Mouse (Mus musculus) MEL (cell line): Measurements from ENCODE around the gene Lcmt1. TPM values are rescaled to one million over a fixed set of nuclear protein-coding genes. Genes with fewer than 3 reads are reported as not detected.

Source experiments
- DNase-seq: peaks from one replicate; pipeline ENCODE4 v3.0.0; 2011; ENCODE audit warnings: low read depth, low spot score
- H3K27ac ChIP-seq: 2 replicates; pipeline ENCODE4 v1.5.1; 2012; ENCODE audit warnings: low read depth, mild to moderate bottlenecking, control low read depth, low read length, moderate library complexity; ENCODE audit not compliant: control insufficient read depth
- H3K27me3 ChIP-seq, 2 experiments: fragments of 150-350 bp in 1 of 2; sonication (generic) in 1 of 2; 2 replicates each; pipeline ENCODE4 v1.6.1; 2012; ENCODE audit warnings: low read length in 2 of 2, mild to moderate bottlenecking in 2 of 2, improper control_type of control experiment in 1 of 2, moderate library complexity in 1 of 2; ENCODE audit not compliant: insufficient read depth in 2 of 2, control insufficient read depth in 1 of 2
- H3K36me3 ChIP-seq, 2 experiments: 2 replicates each; pipeline ENCODE4 v1.6.1; 2012 to 2014; ENCODE audit warnings: low read length in 2 of 2, improper control_type of control experiment in 1 of 2, inconsistent platforms in 1 of 2, mild to moderate bottlenecking in 1 of 2; ENCODE audit not compliant: insufficient read depth in 2 of 2, control insufficient read depth in 1 of 2
- H3K4me1 ChIP-seq, 2 experiments: fragments of 150-350 bp in 1 of 2; sonication (generic) in 1 of 2; 2 replicates each; pipeline ENCODE4 v1.6.1; 2012; ENCODE audit warnings: low read length in 2 of 2, improper control_type of control experiment in 1 of 2, mild to moderate bottlenecking in 1 of 2; ENCODE audit not compliant: insufficient read depth in 2 of 2, control insufficient read depth in 1 of 2
- H3K4me3 ChIP-seq, 2 experiments: fragments of 150-350 bp in 1 of 2; sonication (generic) in 1 of 2; 2 replicates each; pipeline ENCODE4 v1.5.1; 2012; ENCODE audit warnings: low read depth in 2 of 2, low read length in 2 of 2, mild to moderate bottlenecking in 2 of 2, moderate library complexity in 2 of 2, control low read depth in 1 of 2, improper control_type of control experiment in 1 of 2; ENCODE audit not compliant: control insufficient read depth in 1 of 2, insufficient read depth in 1 of 2
- H3K79me2 ChIP-seq: 2 replicates; pipeline ENCODE4 v1.6.1; 2012; ENCODE audit warnings: mild to moderate bottlenecking, low read length, moderate library complexity; ENCODE audit not compliant: control insufficient read depth, poor library complexity, insufficient read depth
- H3K9ac ChIP-seq: 2 replicates; pipeline ENCODE4 v1.6.1; 2012; ENCODE audit warnings: low read depth, mild to moderate bottlenecking, control low read depth, low read length, moderate library complexity; ENCODE audit not compliant: control insufficient read depth, poor library complexity, severe bottlenecking
- H3K9me3 ChIP-seq: fragments of 150-350 bp; sonication (generic); replicated peaks from 2 replicates; pipeline ENCODE4 v1.6.1; 2012; ENCODE audit warnings: mild to moderate bottlenecking, low read length, improper control_type of control experiment, moderate library complexity; ENCODE audit not compliant: insufficient read depth
- CHD1 ChIP-seq: IDR thresholded peaks from 2 replicates; pipeline ENCODE4 v1.6.1; 2012; ENCODE audit warnings: low read depth, mild to moderate bottlenecking, inconsistent platforms, low read length, improper control_type of control experiment
- ELF1 ChIP-seq: IDR thresholded peaks from 2 replicates; pipeline ENCODE4 v1.6.1; 2014; ENCODE audit warnings: low read depth, mild to moderate bottlenecking, inconsistent platforms, low read length, improper control_type of control experiment, moderate library complexity
- ETS1 ChIP-seq: IDR thresholded peaks from 2 replicates; pipeline ENCODE4 v1.6.1; 2012; ENCODE audit warnings: low read depth, mild to moderate bottlenecking, inconsistent platforms, low read length, improper control_type of control experiment, moderate library complexity
- HCFC1 ChIP-seq: IDR thresholded peaks from 2 replicates; pipeline ENCODE4 v1.6.1; 2012; ENCODE audit warnings: low read depth, mild to moderate bottlenecking, inconsistent platforms, low read length, improper control_type of control experiment, moderate library complexity
- JUND ChIP-seq: IDR thresholded peaks from 2 replicates; pipeline ENCODE4 v1.6.1; 2011; ENCODE audit warnings: low read depth, mild to moderate bottlenecking, improper control_type of control experiment, low read length
- KAT2A ChIP-seq: conservative IDR thresholded peaks from 2 replicates; pipeline ENCODE4 v1.6.1; 2012; ENCODE audit warnings: low read depth, low read length, improper control_type of control experiment, inconsistent platforms
- MAFK ChIP-seq: IDR thresholded peaks from 2 replicates; pipeline ENCODE4 v1.6.1; 2011; ENCODE audit warnings: low read depth, mild to moderate bottlenecking, low read length, improper control_type of control experiment, borderline replicate concordance
- MEF2A ChIP-seq: IDR thresholded peaks from 2 replicates; pipeline ENCODE4 v1.6.1; 2014; ENCODE audit warnings: low read depth, mild to moderate bottlenecking, inconsistent platforms, low read length, improper control_type of control experiment; ENCODE audit not compliant: poor library complexity, insufficient replicate concordance, severe bottlenecking; ENCODE audit errors: extremely low read depth
- MYB ChIP-seq: IDR thresholded peaks from 2 replicates; pipeline ENCODE4 v1.6.1; 2011; ENCODE audit warnings: mild to moderate bottlenecking, low read depth, low read length, improper control_type of control experiment
- MYC ChIP-seq: IDR thresholded peaks from 2 replicates; pipeline ENCODE4 v1.6.1; 2011; ENCODE audit warnings: low read depth, mild to moderate bottlenecking, low read length, improper control_type of control experiment, moderate library complexity
- NRF1 ChIP-seq: IDR thresholded peaks from 2 replicates; pipeline ENCODE4 v1.6.1; 2014; ENCODE audit warnings: low read depth, mild to moderate bottlenecking, inconsistent platforms, low read length, improper control_type of control experiment, moderate library complexity; ENCODE audit not compliant: poor library complexity, insufficient read depth, severe bottlenecking
- POLR2A ChIP-seq, 2 experiments: IDR thresholded peaks; 2 replicates each; pipeline ENCODE4 v1.6.1; 2011 to 2012; ENCODE audit warnings: low read length in 2 of 2, mild to moderate bottlenecking in 2 of 2, control low read depth in 1 of 2, improper control_type of control experiment in 1 of 2, low read depth in 1 of 2, moderate library complexity in 1 of 2; ENCODE audit not compliant: control insufficient read depth in 1 of 2, insufficient read depth in 1 of 2, poor library complexity in 1 of 2
- POLR2AphosphoS5 ChIP-seq: IDR thresholded peaks from 2 replicates; pipeline ENCODE4 v1.6.1; 2012; ENCODE audit warnings: low read depth, borderline replicate concordance, mild to moderate bottlenecking, inconsistent platforms, low read length, moderate library complexity, mixed read lengths
- RAD21 ChIP-seq: IDR thresholded peaks from 2 replicates; pipeline ENCODE4 v1.6.1; 2011; ENCODE audit warnings: mild to moderate bottlenecking, low read depth, low read length, improper control_type of control experiment
- SMC3 ChIP-seq: IDR thresholded peaks from 2 replicates; pipeline ENCODE4 v1.6.1; 2011; ENCODE audit warnings: low read depth, low read length, improper control_type of control experiment
- UBTF ChIP-seq: IDR thresholded peaks from 2 replicates; pipeline ENCODE4 v1.6.1; 2012; ENCODE audit warnings: low read depth, mild to moderate bottlenecking, inconsistent platforms, low read length, improper control_type of control experiment, moderate library complexity, borderline replicate concordance; ENCODE audit not compliant: insufficient read depth
- USF2 ChIP-seq, 2 experiments: IDR thresholded peaks; 2 replicates each; pipeline ENCODE4 v1.6.1; 2011 to 2012; ENCODE audit warnings: improper control_type of control experiment in 2 of 2, low read length in 2 of 2, borderline replicate concordance in 1 of 2, inconsistent platforms in 1 of 2, low read depth in 1 of 2, mild to moderate bottlenecking in 1 of 2; ENCODE audit not compliant: insufficient read depth in 1 of 2
- ZC3H11A ChIP-seq: IDR thresholded peaks from 2 replicates; pipeline ENCODE4 v1.6.1; 2012; ENCODE audit warnings: low read depth, mild to moderate bottlenecking, inconsistent platforms, low read length, improper control_type of control experiment
- ZKSCAN1 ChIP-seq: IDR thresholded peaks from 2 replicates; pipeline ENCODE4 v1.6.1; 2012; ENCODE audit warnings: low read depth, mild to moderate bottlenecking, inconsistent platforms, low read length, improper control_type of control experiment, moderate library complexity
- ZNF384 ChIP-seq: IDR thresholded peaks from 2 replicates; pipeline ENCODE4 v1.6.1; 2012; ENCODE audit warnings: low read depth, mild to moderate bottlenecking, inconsistent platforms, low read length, improper control_type of control experiment
- polyA plus RNA-seq, 2 experiments: library from polyadenylated mRNA; stranded (reverse) in 1 of 2; unstranded in 1 of 2; fragments of >175 nt in 1 of 2; fragments of >200 nt in 1 of 2; gene quantifications; 2 replicates each; pipeline versions ENCODE4 v1.2.1 to v1.2.4; 2012; ENCODE audit warnings: low replicate concordance in 2 of 2, low read depth in 1 of 2; ENCODE audit not compliant: insufficient read length in 2 of 2, insufficient read depth in 1 of 2, missing spikeins in 1 of 2
- total RNA-seq: library from RNA; depleted of rRNA; stranded (reverse); fragments of 300-350 nt; gene quantifications from 2 replicates; pipeline ENCODE4 v1.2.3, GENCODE M21; 2012

Lcmt1 gene
- total and polyA plus RNA-seq, 3 experiments, result 44.4 to 51.7 TPM; not detected in 1

- Histone ChIP-seq H3K36me3 (no peaks in the 10 kb centered on the region; a peak in 1 of 4 replicates), H3K27me3 (no peaks in the 10 kb centered on the region), H3K79me2 (0 out of 2 replicates have a peak, but pooled peaks cover 4% of the 10 kb centered on the region), H3K4me1 (no peaks in the 10 kb centered on the region)
- TF ChIP-seq UBTF (no peak), POLR2A (IDR thresholded peaks at IDR 0.05; ENCODE audit: control insufficient read depth in 1 of 2, insufficient read depth in 1 of 2, low read depth in 1 of 2, low read length in 2 of 2, poor library complexity in 1 of 2) (no peak), CHD1 (no peak), MEF2A (no peak), MAFK (no peak), KAT2A (no peak), POLR2AphosphoS5 (no peak), ZNF384 (no peak), USF2 (IDR thresholded peaks at IDR 0.05; ENCODE audit: borderline replicate concordance in 1 of 2, insufficient read depth in 1 of 2, low read depth in 1 of 2, low read length in 2 of 2) (no peak)
- TF ChIP-seq, all 39 proteins: peak for 0
- Histone ChIP-seq H3K27ac (no peak overlapping the region), H3K9me3 (no peaks in the 10 kb centered on the region), H3K4me3 (no peak overlapping the region), H3K9ac (no peak overlapping the region)
- DNase-seq, result no peak
These were observed 31.2 kb upstream of the Lcmt1 start for GRCm38 (mm10) chr7:123338351-123338750.

- TF ChIP-seq ZC3H11A (no peak), ETS1 (no peak), MEF2A (no peak), USF2 (IDR thresholded peaks at IDR 0.05; ENCODE audit: borderline replicate concordance in 1 of 2, insufficient read depth in 1 of 2, low read depth in 1 of 2, low read length in 2 of 2) (no peak), MYB (no peak), POLR2AphosphoS5 (no peak), MYC (no peak), SMC3 (no peak), ELF1 (no peak), ZKSCAN1 (no peak), NRF1 (no peak), RAD21 (no peak), HCFC1 (no peak), JUND (no peak)
- TF ChIP-seq, all 39 proteins: peak for 0
- Histone ChIP-seq H3K4me1 (no peaks in the 10 kb centered on the region), H3K36me3 (no peaks in the 10 kb centered on the region; a peak in 2 of 4 replicates), H3K79me2 (0 out of 2 replicates have a peak, but pooled peaks cover 4% of the 10 kb centered on the region), H3K4me3 (no peak overlapping the region), H3K27me3 (no peaks in the 10 kb centered on the region), H3K9me3 (no peaks in the 10 kb centered on the region), H3K9ac (no peak overlapping the region), H3K27ac (no peak overlapping the region)
- no peak for DNase-seq
These were observed 27.7 kb upstream of the Lcmt1 start for GRCm38 (mm10) chr7:123341896-123342295.
